Mouse (Mus musculus): ENCODE measurements around the gene Scaper.

DNA sequence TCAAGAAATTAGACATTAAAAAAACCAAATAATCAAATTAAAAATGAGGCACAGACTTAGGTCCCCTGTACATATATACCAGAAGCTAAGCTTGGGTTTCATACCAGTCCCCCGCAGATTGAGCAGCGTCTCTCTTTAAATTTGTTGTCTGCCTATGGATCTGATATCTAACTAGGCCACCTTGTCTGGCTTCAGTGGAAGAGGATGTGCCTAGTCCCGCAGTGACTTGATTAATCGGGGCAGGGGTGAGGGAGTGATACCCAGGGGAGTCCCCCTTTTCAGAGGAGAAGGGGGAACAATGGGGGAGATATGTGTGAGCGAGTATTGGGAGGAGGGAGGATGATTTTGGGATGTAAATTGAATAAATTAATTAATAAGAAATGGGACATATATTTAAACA, 310.9 kb downstream of the Scaper start:
- no peak for TF ChIP-seq CTCF (conservative IDR thresholded peaks at IDR 0.05; ENCODE audit: low read length)
- TF ChIP-seq POU5F1 (IDR thresholded peaks at IDR 0.05; ENCODE audit: borderline replicate concordance, low read length) = no peak

Data from E14TG2a.4 (cell line).